Mouse (Mus musculus): ENCODE measurements around the gene Igsf6.

DNA sequence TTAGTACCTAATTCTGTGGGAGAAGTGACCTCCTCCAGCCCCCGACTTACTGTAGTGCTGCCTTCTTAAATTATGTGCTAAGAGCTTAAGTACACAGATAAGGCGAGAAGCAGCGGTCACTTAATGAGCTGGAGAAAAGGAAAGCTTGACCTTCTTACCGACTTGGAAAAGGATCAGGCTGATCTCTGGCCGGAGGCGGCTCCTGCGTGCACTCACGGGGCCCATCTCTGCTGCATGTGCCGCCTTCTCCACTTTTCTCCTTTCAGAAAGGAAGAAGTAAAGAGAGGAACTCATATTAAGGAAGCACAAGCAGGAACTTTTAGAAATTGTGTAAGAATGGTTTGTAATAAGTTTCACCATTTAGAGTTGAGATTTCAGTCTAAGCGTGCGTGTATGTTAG lies at the start of gene Igsf6:
- TF ChIP-seq POLR2A (IDR thresholded peaks at IDR 0.05; ENCODE audit: insufficient read length, low read depth) (no peak), POLR2AphosphoS2 (IDR thresholded peaks at IDR 0.05; ENCODE audit: insufficient read length, low read depth) (no peak), USF1 (IDR thresholded peaks at IDR 0.05; ENCODE audit: low read depth) (no peak), REST (IDR thresholded peaks at IDR 0.05; ENCODE audit: insufficient read depth, insufficient read length) (no peak), TCF12 (IDR thresholded peaks at IDR 0.05; ENCODE audit: insufficient read depth, poor library complexity, severe bottlenecking) (no peak), E2F4 (IDR thresholded peaks at IDR 0.05; ENCODE audit: insufficient read depth) (no peak), MAX (IDR thresholded peaks at IDR 0.05; ENCODE audit: low read depth) (no peak), CEBPB (IDR thresholded peaks at IDR 0.05; ENCODE audit: insufficient read depth, poor library complexity, severe bottlenecking) (no peak), MYOD1 (IDR thresholded peaks at IDR 0.05; ENCODE audit: control insufficient read depth in 1 of 3, insufficient read length in 2 of 3, low read depth in 2 of 3) (no peak), SRF (IDR thresholded peaks at IDR 0.05; ENCODE audit: control insufficient read depth, insufficient read length, low read depth) (no peak), MYOG (IDR thresholded peaks at IDR 0.05; ENCODE audit: control insufficient read depth in 1 of 3, insufficient read depth in 1 of 3, insufficient read length in 2 of 3, low read depth in 2 of 3) (no peak)

Measured in myocyte (in vitro differentiated cells).